Mouse (Mus musculus): ENCODE data around the gene Bglap.
A peak's percentile ranks its signal among the peaks of the same experiment; 100 is the strongest.
"Not testable (repeated sequence)": the region's sequence is repeated elsewhere in the genome, so short reads cannot be mapped to it uniquely, and the experiment has no call there.

The Bglap gene

DNA sequence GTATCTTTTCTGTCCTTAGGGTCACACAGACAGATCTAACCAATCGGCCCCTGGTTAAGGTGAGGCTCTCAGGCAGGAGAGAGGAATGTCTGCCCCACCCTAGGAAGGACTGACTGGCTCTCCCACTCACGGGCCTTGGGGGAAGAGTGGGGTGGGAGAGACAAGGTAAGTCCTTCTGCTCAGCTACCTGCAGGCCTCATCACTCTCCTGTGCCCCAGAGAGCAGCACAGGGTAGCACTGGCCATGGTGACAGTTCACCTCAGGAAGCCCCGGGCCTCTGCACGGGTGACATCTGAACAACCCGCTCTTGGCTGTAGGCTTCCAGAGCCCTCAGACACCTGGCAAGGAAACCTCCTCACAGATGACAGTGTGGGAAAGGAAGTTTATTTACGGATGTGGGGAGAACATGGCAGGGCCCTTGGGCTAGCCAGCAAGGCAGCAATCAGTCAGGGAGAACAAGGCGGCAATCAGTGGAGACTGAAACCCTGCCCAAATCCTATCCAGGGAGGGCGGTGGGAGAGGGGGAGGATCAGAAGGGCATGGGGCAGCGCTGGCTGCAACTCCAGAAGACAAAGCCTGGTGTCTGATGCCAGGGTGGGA lies 9.6 kb upstream of the Bglap start:
- DNase-seq (ENCODE audit: low read depth, low spot score) = no peak

DNA sequence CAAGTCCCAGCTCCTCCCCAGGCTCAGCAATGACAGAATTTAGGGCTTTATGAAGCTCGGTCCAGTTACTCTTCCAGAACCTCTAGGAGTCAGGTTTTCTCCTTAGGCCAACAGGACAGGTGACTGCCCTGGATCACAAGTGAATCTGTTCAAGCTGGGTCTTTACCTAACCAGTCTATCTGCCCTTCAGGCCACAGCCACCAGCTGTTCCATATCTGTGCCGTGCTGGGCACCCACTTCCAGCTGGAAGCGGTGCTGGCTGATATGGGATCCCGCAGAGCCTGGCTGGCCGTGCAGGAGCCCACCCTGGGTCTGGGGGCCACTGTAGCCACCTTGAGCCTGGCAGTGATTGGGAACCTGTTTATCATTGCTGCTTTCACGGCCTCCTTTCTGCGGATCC lies 1.9 kb downstream of the Bglap start:
- not testable (repeated sequence) for DNase-seq (ENCODE audit: low read depth, low spot score)

DNA sequence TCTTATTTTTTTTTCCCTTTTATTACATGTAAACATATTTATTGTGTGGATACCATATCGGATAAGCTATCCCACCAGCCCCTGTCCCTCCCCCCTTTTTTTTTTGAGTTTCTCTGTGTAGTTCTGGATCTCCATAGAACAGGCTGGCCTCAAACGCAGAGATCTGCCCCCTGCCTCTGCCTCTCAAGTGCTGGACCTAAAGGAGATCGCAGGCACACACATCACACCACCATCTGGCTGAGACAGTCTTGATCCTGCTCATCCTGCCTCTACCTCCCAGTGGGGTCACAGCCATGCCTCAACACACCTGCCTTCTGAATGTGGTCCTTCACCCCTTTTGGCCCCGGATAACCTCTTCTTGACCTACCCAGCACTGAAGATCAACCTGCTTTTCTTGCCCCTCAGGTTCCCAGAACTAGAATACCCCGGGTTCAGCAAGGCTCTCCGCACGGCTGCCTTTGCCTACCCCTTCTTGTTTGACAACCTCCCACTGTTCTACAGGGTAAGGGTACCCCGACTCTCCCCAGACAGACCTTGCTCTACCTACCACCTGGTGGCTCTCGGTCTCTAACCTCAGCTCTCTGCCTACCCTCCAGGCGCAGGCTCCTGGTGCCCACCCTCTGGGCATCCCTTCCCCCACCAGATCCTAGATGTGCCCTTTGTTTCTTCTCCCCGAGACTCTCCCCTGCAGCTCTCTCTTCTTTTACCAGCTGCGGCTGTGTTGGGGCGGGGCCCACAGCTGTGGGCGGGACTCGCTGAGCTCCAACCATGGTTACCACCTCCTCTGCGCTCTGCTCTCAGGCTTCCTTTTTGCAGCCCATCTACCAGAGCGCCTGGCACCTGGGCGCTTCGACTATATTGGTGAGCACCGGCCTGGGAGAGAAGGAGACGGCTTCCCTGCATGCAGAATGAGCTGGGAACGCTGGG lies 2.6 kb downstream of the Bglap start:
- peak; percentile 74 for DNase-seq (ENCODE audit: low read depth, low spot score)

- DNase-seq (ENCODE audit: low read depth, low spot score) = not testable (repeated sequence)
Observed at GRCm38 (mm10) chr3:88378599-88378998, 5.7 kb downstream of the Bglap start, which contains the start of gene Bglap2. Gene Bglap2, minus strand, starts transcription at chr3:88378699.

GRCm38 (mm10) chr3:88376644-88377043 lies 7.6 kb downstream of the Bglap start:
- DNase-seq (ENCODE audit: low read depth, low spot score) = not testable (repeated sequence)

DNA sequence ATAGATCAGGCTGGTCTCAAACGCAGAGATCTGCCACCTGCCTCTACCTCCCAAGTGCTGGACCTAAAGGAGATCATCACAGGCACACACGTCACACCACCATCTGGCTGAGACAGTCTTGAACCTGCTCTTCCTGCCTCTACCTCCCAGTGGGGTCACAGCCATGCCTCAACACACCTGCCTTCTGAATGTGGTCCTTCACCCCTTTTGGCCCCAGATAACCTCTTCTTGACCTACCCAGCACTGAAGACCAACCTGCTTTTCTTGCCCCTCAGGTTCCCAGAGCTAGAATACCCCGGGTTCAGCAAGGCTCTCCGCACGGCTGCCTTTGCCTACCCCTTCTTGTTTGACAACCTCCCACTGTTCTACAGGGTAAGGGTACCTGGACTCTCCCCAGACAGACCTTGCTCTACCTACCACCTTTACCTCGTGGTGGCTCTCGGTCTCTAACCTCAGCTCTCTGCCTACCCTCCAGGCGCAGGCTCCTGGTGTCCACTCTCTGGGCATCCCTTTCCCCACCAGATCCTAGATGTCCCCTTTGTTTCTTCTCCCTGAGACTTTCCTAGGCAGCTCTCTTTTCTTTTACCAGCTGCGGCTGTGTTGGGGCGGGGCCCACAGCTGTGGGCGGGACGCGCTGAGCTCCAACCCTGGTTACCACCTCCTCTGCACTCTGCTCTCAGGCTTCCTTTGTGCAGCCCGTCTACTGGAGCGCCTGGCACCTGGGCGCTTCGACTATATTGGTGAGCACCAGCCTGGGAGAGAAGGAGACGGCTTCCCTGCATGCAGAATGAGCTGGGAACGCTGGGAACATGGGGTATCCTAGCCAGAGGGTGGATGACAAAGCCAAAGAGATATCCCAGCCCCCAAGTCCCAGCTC lies 8.3 kb downstream of the Bglap start:
- peak; percentile 79 for DNase-seq (ENCODE audit: low read depth, low spot score)

DNA sequence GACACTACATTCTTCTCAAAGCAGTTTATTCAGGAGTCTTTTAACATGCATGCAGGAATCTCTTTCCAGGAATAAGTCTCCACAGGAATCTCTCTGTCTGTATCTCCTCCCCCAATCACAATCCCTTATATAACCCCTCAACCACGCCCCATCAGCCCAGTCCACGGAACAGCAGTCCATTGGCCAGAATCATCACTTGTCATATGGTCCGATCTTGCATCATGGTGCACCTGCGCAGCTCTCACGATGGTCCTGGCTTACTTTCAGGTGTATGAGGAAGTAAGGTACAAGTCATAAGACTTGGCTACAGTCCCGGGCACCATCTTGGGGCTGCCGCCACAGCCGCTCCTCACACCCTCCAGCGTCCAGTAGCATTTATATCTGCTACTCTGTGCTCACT lies 11.6 kb downstream of the Bglap start, which contains the start of gene Bglap3:
Bglap3 (minus strand) TSS at position 101 of the 400 bp plus-strand sequence.
- not testable (repeated sequence) for DNase-seq (ENCODE audit: low read depth, low spot score)

GRCm38 (mm10) chr3:88368511-88368910 lies 15.8 kb downstream of the Bglap start:
- DNase-seq (ENCODE audit: low read depth, low spot score) = not testable (repeated sequence)

DNA sequence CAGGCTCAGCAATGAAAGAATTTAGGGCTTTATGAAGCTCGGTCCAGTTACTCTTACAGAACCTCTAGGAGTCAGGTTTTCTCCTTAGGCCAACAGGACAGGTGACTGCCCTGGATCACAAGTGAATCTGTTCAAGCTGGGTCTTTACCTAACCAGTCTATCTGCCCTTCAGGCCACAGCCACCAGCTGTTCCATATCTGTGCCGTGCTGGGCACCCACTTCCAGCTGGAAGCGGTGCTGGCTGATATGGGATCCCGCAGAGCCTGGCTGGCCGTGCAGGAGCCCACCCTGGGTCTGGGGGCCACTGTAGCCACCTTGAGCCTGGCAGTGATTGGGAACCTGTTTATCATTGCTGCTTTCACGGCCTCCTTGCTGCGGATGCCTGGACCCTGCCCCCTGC lies 16.7 kb downstream of the Bglap start:
- DNase-seq (ENCODE audit: low read depth, low spot score) = not testable (repeated sequence)

DNA sequence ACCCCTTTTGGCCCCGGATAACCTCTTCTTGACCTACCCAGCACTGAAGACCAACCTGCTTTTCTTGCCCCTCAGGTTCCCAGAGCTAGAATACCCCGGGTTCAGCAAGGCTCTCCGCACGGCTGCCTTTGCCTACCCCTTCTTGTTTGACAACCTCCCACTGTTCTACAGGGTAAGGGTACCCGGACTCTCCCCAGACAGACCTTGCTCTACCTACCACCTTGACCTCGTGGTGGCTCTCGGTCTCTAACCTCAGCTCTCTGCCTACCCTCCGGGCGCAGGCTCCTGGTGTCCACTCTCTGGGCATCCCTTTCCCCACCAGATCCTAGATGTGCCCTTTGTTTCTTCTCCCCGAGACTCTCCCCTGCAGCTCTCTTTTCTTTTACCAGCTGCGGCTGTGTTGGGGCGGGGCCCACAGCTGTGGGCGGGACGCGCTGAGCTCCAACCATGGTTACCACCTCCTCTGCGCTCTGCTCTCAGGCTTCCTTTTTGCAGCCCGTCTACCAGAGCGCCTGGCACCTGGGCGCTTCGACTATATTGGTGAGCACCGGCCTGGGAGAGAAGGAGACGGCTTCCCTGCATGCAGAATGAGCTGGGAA lies 17.3 kb downstream of the Bglap start:
- DNase-seq (ENCODE audit: low read depth, low spot score) = peak; percentile 63

- peak; percentile 49 for DNase-seq (ENCODE audit: low read depth, low spot score)
Observed at GRCm38 (mm10) chr3:88365705-88366361, 18.4 kb downstream of the Bglap start.

DNA sequence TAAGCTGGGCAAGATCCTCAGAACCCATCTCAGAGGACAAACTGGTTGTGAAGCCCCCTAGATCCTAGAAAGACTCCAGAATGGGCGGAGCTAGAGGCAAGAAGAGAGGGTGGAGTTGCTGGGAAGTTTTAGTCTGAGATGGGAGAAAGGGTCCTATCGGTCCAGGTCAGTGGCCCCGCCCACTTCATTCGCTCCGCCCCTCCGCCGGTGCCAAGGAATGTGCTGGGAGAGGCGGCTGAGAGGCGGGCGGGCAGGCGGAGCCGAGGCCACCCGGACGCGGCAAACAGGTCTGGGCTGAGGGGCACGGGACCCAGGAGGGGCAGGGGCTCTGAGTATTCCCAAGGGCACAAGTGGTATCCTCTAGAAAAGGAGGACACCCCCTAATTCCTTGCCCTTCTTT lies 19.9 kb downstream of the Bglap start, which contains the start of gene Paqr6:
Paqr6 (plus strand) TSS at position 248 of the 400 bp plus-strand sequence.
- peak; percentile 94 for DNase-seq (ENCODE audit: low read depth, low spot score)

DNA sequence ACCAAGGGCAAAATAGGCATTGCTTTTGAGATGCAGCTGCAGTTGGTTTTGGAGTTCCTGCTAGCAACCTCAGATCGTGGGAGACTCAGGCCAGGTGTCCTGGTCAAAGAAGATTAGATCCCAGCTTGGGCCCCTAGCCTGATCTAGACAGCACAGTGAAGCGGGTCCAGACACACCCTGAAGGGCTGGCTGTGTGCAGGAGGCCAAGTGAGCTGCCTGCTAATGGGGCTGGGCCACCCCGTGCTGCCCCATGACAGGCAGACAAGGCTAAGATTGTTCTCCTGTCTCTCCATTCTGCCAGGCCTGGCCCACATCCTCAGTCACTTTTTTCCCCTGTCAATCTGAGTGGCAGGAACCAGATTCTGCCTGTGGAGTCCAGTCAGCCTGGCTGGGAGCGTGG lies 20.6 kb downstream of the Bglap start:
- no peak for DNase-seq (ENCODE audit: low read depth, low spot score)

DNA sequence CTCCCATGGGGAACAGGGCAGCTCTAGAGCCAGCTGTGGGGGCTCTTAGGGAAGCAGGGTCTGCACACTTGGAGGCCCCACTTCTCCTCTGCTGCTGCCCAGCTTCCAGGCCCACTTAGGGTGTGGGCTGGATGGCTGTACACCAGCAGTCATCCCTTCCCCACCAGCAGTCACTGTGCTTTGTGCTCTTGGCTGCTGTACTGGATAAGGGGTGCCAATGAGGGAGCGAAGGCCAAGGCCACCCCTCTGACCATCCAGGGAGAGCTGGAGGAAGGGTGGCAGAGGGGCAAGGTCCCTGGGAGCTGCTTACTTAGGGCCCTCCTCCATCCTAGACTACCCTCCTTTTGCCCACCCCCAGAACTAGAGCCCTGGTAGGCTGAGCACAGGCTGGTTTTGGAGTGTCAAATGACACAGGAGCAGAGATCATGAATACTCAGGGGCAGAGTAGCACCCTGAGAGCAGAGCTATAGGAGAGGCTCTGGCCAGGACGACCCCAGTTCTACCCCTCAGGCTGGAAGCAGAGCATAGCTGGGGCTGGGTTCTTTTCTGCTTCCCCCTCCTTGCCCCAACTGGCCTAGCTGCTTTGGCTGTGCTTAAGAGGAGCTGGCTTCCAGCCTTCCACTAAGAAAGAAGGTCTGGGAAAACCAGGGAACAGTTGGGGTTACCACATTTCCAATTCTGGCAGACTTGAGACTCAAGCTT lies 22.5 kb downstream of the Bglap start:
- no peak for DNase-seq (ENCODE audit: low read depth, low spot score)

GRCm38 (mm10) chr3:88361096-88361495 lies 23.2 kb downstream of the Bglap start:
- DNase-seq (ENCODE audit: low read depth, low spot score) = no peak

DNA sequence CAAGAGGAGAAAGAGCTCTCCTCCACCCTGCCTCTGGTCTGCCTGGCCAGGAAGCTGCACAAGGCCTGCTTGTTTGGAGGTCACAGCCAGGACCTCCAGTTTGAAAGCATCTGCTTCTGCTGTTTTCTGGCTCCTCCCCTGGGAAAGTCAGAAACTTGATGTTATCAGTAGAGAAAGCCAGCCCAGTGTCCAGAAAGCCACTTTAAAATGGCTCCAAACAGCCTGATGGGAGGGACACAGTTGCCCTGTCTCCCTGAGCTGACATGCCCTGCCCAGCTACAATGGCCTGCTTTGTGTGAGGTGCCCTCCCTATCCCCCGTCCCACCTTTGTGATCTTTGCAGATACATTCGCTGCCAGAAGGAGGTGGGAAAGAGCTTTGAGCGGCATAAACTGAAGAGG lies 24.3 kb downstream of the Bglap start:
- no peak for DNase-seq (ENCODE audit: low read depth, low spot score)

DNA sequence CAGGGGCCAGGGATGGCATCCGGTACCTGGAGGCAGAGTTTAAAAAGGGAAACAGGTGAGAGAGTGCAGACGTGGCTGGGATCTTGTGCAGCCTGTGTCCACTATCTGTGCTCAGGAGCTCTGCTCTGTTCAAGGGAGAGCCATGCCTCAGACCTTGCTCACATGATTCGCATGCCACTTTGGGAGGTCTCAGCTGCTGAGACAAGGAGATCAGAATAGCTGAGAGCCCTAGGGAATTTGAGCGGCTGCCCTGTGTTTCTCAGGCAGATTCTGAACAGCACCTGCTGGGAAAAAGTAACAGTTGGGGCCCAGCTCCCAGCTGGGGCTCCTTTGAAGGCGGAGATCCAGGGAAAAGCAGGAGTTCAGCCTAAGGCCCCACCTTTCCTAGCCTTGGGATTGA lies 24.7 kb downstream of the Bglap start:
- no peak for DNase-seq (ENCODE audit: low read depth, low spot score)

DNA sequence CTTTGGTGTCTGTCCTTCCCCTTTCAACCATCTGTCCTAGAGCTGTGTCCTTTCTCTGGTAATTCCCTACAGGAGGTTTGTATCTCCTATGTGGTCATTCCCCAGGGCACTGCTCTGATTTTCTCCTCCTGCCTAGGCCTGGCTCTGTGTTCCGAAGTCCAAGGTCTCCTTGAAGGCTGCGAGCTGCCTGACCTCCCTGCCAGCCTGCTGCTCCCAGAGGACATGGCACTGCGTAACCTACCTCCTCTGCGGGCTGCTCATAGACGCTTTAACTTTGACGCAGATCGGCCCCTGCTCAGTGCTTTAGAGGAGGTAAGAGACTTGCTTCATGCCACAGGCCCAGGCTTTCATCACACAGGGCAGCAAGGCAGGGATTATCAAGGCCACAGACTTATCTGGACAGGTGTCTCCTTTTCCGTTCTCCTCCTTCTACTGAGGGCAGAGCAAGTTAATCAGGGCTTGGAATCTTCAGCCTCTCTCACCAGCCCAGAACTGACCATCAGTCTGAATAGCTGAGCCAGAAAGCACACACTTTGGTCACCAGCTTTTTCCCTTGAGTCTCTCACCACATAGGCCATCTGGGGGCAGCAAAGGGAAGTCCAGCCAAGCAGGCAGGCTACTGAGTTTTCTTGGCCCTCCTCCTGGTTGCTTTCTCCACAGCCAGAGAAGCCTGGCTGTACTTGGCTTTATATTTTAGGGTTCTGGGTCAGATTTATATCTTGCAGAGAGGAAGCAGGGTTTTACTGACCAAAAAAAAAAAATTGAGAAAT lies 29.7 kb downstream of the Bglap start:
- no peak for DNase-seq (ENCODE audit: low read depth, low spot score)

- no peak for DNase-seq (ENCODE audit: low read depth, low spot score)
Observed at GRCm38 (mm10) chr3:88352907-88353306, 31.4 kb downstream of the Bglap start.
